Mouse (Mus musculus): ENCODE measurements around the gene Maf.

- no peak for TF ChIP-seq CTCF (IDR thresholded peaks at IDR 0.05; ENCODE audit: low read depth)
- TF ChIP-seq EP300 (IDR thresholded peaks at IDR 0.05; ENCODE audit: low read depth), result no peak
Measured at GRCm38 (mm10) chr8:115753801-115754200, 46.2 kb upstream of the Maf start.

Data from liver, postnatal 0 days (tissue).